Mouse (Mus musculus): ENCODE measurements around the gene Naa20.

Naa20 gene

DNA sequence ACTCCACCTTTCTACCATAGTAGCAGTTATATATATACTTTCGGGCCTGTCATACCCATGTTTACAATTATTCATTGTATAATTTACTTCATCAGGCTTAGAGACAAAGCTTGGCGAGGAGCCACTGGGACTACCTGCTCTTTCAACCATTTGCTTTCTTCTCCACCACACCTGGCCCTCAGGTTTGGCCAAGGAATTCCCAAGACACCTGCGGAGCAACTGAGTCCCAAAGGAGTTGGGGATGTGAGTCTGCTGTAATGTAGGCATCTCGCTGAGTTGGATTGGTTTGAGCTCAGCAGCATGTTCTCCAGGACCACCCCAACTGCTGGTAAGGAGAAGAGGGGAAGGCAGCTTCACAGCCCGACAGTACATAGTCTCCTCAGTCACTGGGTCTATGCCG, at the start of gene Naa20:
Gene Naa20, plus strand, starts transcription at position 239 of the 400 bp plus-strand sequence.
- no peak for DNase-seq

DNA sequence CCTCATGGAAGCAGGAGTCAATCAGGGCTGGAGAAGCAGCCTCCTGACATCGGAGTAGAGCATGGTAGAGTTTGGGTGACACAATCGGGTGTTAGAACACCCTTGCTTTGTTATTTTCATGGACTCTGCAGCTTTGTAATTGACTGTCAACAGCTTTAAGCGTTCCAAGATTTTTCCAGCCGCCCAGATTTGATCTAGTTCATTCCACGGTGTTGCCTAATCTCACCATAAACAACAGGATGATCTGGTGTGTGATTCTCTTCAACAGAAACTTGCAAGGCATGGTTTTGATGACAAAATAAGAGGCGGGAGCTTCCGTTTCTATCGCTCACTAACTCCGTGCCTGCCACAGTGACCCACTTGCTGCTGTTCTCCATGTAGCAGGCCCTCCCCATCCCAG, 46.1 kb upstream of the Naa20 start:
- DNase-seq, result peak; percentile 60

DNA sequence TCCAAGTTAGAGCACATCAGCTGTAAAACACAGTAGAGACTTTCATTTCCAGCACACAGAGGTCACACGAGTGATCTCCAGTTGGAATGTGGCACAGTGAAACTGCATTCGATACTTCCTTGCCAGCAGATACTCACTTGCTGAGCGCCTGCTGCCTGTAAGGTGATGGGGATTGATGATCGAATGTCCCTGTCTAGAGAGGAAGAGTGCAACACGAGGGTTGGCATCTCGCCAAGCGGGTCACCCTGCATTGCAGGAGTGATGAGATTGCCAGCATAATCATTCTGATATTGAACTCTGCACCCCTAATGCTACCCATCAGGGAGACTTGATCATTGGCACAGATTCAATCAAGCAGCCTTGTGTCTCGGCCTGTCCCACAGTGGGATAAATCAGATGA, 44.0 kb upstream of the Naa20 start:
- DNase-seq, result no peak

DNA sequence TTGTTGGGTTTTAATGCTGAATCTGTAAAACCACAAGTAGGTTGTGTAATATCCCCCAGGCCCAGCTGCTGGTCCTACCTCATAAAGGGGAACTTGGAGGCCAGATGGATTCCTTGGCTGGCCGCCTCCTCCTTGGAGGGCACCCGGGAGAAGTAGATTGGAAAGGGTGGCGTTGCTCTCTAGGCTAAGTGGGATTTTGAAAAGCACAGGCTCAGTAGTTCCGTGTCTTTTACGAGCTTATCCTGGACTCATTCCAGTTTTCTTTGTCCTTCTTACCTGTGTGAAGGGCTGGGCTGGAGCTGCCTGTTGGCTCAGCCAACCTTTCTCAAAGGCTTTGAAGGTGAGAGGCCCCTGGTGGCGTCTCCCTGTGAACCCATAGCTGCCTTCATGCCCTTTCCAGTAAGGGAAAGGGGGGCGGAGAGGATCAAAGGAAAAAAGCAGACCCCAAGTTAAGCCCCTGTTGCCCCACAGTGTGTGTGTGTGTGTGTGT, 42.4 kb upstream of the Naa20 start:
- peak; percentile 88 for DNase-seq

DNA sequence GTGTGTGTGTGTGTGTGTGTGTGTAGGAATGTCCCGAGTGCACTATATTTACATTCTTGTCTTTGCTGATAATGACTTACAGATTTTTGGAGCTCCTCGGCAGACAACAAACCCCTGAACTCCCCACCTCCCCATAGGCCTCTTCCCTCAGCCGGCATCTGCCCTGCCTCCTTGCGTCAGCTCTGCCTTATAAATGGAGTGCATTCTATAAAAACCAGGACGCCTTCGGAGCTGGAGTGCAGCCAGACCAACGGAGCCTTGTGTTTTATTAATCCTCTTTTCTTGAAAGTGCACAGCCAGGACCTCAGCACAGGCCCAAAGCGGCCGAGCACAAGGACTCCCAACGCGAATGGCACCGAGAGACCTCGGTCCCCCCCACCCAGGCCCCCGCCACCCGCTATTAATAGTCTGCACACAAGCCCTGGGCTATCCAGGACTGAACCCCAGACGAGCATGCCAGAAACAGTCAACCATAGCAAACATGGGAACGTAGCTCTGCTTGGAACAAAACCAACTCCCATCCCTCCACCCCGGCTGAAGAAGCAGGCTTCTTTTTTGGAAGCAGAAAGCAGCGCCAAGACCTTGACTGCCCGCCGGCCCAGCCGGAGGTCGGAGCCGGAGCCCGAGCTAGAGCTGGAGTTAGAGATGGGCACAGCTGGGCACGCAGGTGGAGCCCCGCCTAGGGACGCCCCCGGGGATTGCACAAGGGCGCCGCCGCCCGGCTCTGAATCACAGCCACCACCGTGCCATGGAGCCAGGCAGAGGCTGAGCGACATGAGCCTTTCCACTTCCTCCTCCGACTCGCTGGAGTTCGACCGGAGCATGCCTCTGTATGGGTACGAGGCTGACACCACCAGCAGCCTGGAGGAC, 41.7 kb upstream of the Naa20 start:
- DNase-seq, result peak; percentile 92

DNA sequence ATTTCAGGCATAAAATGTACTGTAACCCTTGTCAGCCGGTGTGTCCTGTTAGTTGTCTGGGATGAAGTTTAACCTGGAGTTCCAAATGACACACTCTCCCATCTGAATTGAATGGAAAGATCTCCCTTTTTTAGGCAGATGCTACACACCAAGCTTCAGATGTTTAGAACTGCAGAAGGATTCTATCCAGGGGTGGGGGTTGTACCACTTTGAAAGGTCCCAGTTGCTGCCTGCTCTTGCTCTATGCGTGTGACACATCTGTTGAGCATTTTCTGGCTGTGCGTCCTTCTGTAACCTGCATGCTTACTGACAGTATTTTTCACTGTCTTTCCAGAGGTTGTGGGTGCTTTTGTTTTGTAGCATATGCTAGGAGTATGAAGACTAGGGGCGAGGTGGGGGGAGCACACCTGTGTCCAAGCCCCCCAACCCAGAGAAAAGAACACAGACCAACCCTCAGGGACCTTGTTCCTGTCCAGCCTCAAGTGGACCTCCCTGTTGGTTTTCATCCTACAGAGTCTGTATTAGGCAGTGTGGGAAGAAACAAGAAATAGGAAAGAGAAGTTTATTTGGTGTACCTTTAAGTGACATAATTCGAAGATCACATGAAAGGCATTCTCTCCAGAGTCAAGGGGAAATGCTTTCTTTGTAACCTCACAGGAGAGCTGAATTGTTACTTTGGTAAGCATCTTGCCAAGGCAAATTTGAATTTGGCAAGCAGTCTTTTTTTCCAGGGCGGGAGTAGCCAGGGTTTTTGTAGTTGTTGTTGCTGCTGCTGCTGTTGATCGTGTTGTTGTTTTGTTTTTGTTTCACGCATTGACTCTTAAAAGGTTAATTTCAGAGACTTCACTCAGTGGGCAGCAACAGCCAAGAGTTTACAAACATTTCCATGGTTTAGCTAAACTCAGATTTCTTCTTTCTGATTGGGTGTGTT, 40.4 kb upstream of the Naa20 start:
- peak; percentile 70 for DNase-seq

DNA sequence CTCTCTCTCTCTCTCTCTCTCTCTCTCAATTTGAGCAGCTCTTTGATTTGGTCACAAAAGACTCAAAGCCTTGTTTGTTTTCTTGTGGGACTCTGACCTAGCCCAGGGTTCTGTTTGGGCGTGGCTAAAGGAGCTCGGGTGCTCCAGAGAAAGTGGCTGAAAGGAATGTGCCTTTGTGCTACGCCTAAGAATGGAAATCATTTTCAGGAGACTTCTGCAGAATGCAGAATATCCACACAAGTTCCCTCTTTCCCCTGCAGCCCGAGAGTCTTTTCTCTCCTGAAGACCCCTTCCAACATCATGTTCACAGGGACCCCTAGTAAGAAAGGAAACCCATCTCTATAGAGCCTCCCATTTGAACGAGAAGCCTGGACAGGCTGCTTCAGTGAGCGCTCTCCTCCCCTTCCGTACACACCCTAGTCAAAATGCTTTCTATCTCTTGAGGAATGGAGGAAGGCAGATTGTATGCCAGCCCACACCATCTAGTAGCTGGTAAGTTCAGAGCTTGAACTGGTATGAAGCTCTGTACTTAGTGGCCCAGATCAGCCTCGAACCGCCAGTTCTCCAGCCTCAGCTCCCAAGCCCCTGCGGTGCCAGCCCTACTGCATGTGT, 39.6 kb upstream of the Naa20 start:
- peak; percentile 81 for DNase-seq

DNA sequence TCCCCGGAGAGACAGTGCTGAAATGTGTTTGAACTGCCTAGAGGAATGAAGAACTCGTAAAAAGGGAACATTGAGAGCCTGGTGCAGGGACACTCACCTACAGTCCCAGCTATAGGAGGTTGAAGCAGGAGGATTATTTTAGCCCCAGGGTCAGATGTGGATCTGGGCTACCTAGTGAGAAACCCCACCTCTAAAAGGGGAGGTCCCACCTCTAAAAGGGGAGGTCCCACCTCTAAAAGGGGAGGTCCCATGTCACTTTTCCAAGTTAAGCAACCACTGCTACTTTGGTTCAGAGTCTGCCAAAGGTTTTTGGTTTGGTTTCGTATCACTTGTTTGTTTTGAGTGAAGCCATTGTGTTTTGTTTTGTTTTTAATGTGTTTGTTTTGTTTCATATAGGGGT, 36.6 kb upstream of the Naa20 start:
- DNase-seq, result no peak

DNA sequence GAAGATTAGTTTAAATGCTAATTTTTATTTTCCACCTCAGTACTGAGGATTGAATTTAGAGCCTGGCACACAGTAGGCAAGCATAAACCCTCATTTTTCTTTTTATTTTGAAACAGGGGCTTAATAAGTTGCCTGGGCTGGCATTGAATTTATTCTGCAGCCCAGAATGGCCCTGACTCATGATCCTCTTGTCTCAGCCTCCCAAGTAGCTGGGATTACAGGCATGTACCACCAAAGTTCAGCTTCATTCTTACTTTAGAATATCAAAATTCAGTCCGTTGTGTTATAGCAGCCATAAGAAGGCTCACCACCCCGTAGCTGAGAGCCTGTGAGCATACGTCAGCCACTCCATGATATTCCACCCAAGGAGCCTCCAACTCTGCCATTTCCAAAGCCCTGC, 35.7 kb upstream of the Naa20 start:
- DNase-seq, result no peak

DNA sequence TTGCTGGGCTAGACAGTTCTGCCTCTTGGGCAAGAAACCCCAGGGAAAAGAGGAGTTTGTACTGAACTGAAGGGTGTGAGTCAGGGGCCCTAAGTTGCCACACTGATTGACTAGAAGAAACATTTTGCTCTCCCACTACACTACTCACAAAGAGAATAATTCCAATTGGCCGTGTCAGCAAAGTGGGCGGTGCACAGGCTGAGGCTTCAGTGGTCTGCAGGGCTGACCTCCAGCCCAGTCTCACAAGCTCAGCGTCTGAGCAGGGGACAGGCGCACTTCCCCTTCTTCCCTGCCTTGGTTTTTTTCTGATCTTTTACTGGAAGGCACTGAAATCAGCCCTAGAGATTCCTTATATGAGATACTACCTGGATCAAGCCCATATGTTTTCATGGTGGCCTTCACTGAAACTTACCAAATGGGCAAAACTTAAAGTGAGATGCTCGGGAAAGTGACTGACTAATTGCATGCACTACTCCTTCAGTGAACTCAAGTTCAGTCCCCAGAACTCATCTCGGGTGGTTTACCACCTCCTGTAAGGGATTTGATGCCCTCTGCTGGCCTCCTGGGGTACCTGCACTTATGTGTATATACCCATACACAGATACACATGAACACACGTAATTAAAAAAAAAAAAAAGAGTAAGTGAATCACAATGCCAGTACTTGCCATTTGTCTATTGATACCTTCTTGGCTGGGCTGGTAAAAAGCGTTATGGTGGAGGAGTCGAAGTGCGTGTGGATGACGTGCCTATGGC, 35.0 kb upstream of the Naa20 start:
- no peak for DNase-seq

DNA sequence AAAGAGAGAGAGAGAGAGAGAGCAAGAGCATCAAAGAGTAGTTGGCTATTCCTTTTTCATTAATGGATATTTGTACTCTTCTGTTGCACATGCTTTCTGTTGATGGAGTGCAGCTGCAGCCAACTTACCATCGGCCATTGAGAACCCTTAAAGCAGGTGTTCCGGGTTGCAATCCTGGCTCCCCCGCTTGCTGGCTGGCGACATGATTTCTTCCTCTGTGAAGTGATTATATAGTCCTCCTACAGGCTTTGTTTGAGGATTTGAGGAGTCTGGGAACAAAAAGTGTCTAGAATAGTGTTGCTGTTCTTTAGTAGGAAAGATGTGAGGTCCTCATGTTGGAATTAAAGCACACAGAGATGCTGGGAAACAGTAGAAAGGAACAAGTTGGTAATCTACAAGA, 30.6 kb upstream of the Naa20 start:
- DNase-seq, result no peak

DNA sequence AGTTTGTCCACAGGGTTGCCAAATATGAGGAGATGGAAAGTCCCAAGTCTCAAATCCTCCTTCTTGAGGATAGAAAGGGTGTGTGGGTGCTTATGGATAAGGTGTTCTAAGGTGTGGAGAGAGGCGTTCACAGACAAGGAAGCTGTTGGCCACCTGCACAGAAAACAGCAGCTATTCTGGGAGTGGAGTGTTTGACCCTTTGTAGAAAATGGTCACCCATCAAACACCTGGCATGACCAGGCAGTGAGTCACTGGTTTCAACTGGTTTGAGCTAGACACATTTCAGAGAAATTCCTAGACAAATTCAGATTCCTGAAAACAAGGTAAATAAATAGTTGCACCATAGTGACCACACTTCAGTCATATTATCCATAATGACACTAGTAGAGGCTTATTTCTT, 29.8 kb upstream of the Naa20 start:
- DNase-seq, result peak; percentile 75

DNA sequence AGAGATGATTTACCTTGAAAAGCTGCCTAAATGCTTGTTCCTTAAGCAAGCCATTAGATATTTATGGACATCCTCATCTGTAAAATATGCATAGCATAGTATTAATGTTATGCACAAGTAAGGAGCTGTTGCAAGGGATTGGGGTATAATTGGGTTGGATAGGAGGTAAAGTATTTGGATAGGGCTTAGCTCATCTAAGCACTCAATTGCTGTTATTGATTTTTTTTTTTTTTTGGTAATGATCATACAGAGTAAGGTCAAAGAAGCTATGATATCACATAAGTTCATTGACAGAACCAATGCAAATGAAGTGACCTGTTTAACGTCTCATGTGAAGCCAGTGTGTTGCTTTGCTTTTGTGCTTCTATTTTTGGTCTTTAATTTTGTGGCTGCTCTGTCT, 27.9 kb upstream of the Naa20 start:
- no peak for DNase-seq

DNA sequence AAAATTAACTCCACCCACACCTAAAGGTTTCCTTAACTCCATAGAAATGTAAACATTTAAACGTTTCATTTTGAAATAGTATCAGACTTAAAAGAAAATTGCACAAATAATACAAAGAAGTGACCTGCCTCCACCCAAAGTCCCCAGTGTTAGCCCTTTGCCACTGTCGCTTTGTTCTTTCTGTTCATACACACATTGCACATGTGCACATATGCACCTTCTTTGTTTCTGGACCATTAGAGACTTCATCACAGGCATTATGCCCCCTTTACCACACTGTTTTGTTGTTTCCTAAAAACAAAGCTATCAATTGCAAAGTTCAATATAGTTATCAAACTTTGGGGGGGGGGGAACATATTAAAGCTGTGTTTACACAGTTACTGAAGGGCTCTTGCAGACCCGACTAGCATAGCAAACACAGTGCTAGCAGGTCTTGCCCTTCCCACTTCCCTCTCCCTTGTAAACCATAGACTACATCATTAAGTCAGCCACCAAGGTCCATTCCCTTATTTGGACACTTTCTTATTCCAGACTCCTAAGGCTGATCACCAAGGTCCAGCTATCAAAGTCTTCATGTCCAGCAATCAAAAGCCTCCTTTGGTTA, 26.9 kb upstream of the Naa20 start:
- no peak for DNase-seq

DNA sequence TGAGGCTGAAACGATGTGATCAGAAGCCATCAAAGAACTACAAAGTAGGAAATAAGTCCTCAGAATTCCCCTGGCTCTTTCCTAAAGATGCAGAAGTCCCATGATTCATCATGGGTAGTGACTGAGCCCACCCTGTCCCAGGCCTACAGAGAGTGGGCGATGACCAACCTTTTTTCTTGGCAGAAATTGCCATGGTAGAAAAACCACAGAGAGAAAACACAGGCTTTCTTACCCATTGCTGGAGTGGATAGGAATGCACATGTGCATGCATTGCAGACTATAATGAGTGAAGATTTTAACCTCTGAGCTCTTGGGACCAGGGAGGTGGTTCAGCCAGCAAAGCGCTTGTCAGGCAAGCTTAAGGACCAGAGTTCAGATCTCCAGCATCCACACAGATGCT, 24.7 kb upstream of the Naa20 start:
- no peak for DNase-seq

DNA sequence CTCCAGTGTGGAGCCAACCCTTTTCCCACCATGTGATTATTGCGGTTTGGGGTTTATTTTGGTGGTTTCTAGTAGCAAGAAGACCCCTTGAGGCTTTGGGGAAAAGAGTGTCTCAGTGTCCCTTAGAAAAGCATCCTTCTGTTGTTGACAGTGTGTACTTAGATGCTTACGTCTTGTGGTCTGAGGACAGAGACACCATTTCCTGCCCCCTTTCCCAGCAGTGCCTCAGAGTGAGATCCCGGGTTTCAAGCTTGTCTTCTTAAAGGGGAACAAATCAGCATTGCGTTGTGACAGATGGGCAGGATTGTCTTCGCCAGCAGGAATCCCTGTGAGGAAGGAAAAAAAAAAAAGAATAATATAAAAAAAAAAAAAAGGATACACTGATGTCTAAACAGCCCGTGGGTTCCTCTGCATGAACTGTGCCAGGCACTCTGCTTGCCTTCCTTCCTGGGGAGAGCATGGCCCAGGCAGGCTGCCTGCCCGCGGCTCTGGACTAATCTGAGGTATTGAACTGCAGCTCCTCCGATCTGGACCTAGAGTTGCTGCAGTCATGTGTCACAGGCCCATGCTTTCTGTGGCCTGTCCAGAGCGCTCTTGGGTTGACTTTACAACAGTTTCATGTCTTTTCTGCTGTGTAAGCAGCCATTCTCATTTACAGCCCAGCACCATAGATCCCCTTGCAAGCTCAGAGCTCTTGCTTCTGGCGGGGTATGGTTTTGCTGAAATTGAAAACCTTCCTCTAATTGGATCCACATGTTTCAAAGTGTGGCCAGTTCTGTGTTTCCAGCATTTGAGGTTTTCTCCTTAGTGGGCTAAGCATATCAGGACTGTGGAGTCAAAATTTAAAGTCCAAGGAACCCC, 20.8 kb upstream of the Naa20 start:
- peak; percentile 48 for DNase-seq

DNA sequence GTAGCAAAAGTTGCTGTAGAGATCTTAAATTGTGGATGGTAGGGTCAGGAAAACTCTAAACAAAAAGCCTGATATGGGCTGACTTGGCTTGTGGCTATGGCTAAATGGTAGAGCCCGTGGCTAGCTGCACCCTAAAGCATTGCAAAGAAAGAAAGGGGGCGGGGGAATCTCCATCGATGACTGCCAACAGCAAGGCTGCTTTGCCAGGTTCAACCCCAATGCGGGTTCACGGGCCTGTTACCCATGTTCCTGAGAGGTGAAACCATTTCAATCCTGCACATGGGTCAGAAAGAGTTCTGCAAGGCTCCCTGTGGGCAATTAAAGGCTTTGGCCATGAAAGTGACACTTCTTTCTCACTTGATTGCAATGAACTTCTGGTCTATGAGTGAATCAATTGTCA, 20.0 kb upstream of the Naa20 start:
- DNase-seq, result no peak

DNA sequence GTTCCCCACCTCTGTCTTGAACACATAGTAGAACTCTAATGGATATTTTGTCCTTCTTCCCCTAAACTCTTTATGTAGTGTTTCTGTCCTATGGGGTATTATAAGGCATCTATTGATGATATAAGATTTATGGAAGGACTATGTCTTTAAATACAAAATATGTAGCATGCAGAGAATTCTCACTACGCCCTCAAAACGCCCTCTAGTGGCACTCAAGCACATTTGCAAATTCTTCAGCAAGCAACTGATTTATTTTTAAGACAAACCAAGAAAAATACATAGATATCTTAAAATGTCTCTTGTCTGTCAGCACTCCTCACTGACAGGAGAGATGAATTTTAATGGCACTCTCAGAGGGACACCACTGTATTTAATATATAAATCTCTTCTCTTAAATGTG, 19.5 kb upstream of the Naa20 start:
- no peak for DNase-seq

DNA sequence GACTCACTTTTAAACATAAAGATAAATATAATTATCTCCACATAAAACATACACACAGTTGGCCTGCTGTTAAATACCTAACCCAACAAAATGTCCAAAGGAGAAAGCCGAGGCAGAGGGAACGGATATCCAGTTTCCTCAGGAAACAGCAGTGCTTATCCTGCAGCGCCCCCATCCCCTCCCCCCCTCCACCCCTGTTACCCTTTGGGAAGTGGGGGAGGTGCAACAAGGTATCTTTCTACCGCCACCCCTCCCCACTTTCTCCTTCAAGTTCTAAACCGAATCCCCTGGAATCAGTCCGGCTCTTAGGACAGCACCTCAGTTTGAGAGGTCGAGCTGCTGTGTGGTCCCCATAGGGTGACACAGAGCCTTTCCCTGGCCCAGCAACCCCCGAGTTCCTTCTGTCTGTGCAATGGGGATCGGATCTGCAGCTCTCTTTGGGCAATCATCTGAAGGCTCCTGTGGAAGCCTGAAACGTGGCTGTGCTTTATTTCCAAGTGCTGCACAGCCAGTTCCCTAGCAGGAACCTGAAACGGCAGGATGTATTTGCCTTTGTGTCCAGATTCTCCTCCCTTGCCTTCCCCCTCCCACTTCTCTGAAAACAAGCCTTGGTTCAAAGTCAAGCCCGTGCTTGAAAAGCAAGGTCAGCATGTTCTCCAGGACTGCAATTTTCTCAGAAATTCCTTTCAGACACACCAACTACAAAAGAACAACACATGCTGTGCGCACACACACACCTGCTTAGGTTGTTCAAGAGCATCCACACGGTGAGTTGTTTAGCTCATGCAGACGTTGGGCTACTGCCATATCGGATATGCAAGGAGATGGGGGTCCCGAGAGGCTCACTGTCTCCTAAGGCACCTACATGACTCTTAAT, 17.6 kb upstream of the Naa20 start:
- DNase-seq, result peak; percentile 36

Measured in lung, postnatal 36 days (tissue).